Mouse (Mus musculus) heart, adult 2 months (tissue): Measurements from ENCODE around the gene Snrpc. TPM values are rescaled to one million over a fixed set of nuclear protein-coding genes. Genes with fewer than 3 reads are reported as not detected.
A peak's percentile ranks its signal among the peaks of the same experiment; 100 is the strongest.

Experiments
- DNase-seq, 2 experiments: peaks; one replicate each; pipeline ENCODE4 v3.0.0; 2021
- H3K27ac ChIP-seq: fragments of 200-600 bp; 2 replicates; pipeline ENCODE4 v1.8.1; 2022
- H3K27me3 ChIP-seq: fragments of 200-500 bp; 2 replicates; pipeline ENCODE4 v1.6.1; 2012; ENCODE audit warnings: mild to moderate bottlenecking, low read length, inconsistent platforms, mixed read lengths; ENCODE audit not compliant: control insufficient read depth, insufficient read depth
- H3K36me3 ChIP-seq: fragments of 200-500 bp; 2 replicates; pipeline ENCODE4 v1.6.1; 2012; ENCODE audit warnings: low read length, inconsistent platforms; ENCODE audit not compliant: control insufficient read depth, insufficient read depth
- H3K4me1 ChIP-seq: fragments of 200-500 bp; 2 replicates; pipeline ENCODE4 v1.6.1; 2011; ENCODE audit warnings: low read length; ENCODE audit not compliant: control insufficient read depth, insufficient read depth
- H3K4me3 ChIP-seq: fragments of 200-600 bp; 2 replicates; pipeline ENCODE4 v1.8.1; 2022
- H3K79me2 ChIP-seq: fragments of 200-500 bp; replicated peaks from 2 replicates; pipeline ENCODE4 v1.6.1; 2012; ENCODE audit warnings: mild to moderate bottlenecking, inconsistent platforms, low read length, moderate library complexity, mixed read lengths; ENCODE audit not compliant: control insufficient read depth, insufficient read depth
- H3K9ac ChIP-seq: fragments of 200-500 bp; 2 replicates; pipeline ENCODE4 v1.6.1; 2012; ENCODE audit warnings: low read depth, mild to moderate bottlenecking, control low read depth, inconsistent platforms, low read length, mixed read lengths
- CTCF ChIP-seq: fragments of 200-600 bp; IDR thresholded peaks from 2 replicates; pipeline ENCODE4 v1.8.1; 2022; ENCODE audit warnings: antibody characterized with exemption, mild to moderate bottlenecking, moderate library complexity
- EP300 ChIP-seq: fragments of 200-500 bp; IDR thresholded peaks from 2 replicates; pipeline ENCODE4 v1.6.1; 2011; ENCODE audit warnings: low read depth, low read length, control low read depth; ENCODE audit not compliant: insufficient read depth
- POLR2A ChIP-seq: fragments of 200-500 bp; IDR thresholded peaks from 2 replicates; pipeline ENCODE4 v1.6.1; 2011; ENCODE audit warnings: mild to moderate bottlenecking, low read depth, low read length, control low read depth; ENCODE audit not compliant: insufficient read depth
- WGBS: fragments of 180-500 bp; shearing (Covaris S2); methylation state at CpG from one replicate; pipeline ENCODE4 v1.1.7; 2018; 5-methylcytosine and 5-hydroxymethylcytosine counted together
- intact Hi-C: fragments of 180-260 bp; cut with DNase I; formaldehyde crosslinking; loops from one replicate; pipeline ENCODE4 v1.15.1; 2025
- polyA plus RNA-seq: library from polyadenylated mRNA; depleted of rRNA; stranded (reverse); fragments of >200 nt; gene quantifications from 2 replicates; pipeline ENCODE4 v1.2.3, GENCODE M21; 2012
- total RNA-seq, 2 experiments: library from RNA; stranded (reverse); gene quantifications; 2 replicates each; pipeline ENCODE4 v1.2.3; 2021

The Snrpc gene
- total and polyA plus RNA-seq, 3 experiments, result 44.5 to 55.2 (median 52.4) TPM

- Histone ChIP-seq H3K4me3 (no peak overlapping the region), H3K36me3 (no peaks in the 10 kb centered on the region), H3K9ac (no peak overlapping the region), H3K27me3 (no peaks in the 10 kb centered on the region), H3K79me2 (no peaks in the 10 kb centered on the region), H3K4me1 (no peaks in the 10 kb centered on the region), H3K27ac (no peak overlapping the region)
- no peak for TF ChIP-seq EP300
- TF ChIP-seq CTCF, result no peak
- no peak for TF ChIP-seq POLR2A
- intact Hi-C loops, result no loop called here
- WGBS, result 94% methylated on average over 1 of the region's 1 CpGs
- DNase-seq, result no peak
Measured at GRCm38 (mm10) chr17:27848351-27848750, 10.4 kb downstream of the Snrpc start.

GRCm38 (mm10) chr17:27851076-27851475 lies 13.1 kb downstream of the Snrpc start:
- Histone ChIP-seq H3K4me3 (no peak overlapping the region), H3K9ac (no peak overlapping the region), H3K27ac (peak overlapping the region; percentile 43), H3K27me3 (no peaks in the 10 kb centered on the region), H3K79me2 (no peaks in the 10 kb centered on the region), H3K4me1 (no peaks in the 10 kb centered on the region), H3K36me3 (no peaks in the 10 kb centered on the region)
- WGBS, result 18% methylated on average over 3 of the region's 3 CpGs
- intact Hi-C loops, result no loop called here
- peak in 1 of 2 experiments; percentile 24 for DNase-seq
- TF ChIP-seq EP300 (no peak), POLR2A (no peak), CTCF (no peak)

GRCm38 (mm10) chr17:27856265-27856797 lies 18.4 kb downstream of the Snrpc start, which contains the start of gene Uhrf1bp1:
TSS of gene Uhrf1bp1 (plus strand) at chr17:27856441.
- no peaks in the 10 kb centered on the region for H3K36me3 ChIP-seq
- H3K4me3 ChIP-seq, result peak within 1 kb of the TSS; percentile 96
- DNase-seq, result peak; percentile 82 to 87
- H3K9ac ChIP-seq, result peak within 1 kb of the TSS; percentile 84
- H3K79me2 ChIP-seq, result peaks cover 4% of the 10 kb centered on the region
- intact Hi-C loops, result loop anchor here (5.0 kb wide), 1 partner anchor 51 kb away; the partner anchor contains the start of genes Anks1 and Taf11
- TF ChIP-seq POLR2A, result peak; percentile 46; the same call in 1 of the 2 replicates
- no peak for TF ChIP-seq EP300
- peaks cover 6% of the 10 kb centered on the region for H3K4me1 ChIP-seq
- peak within 1 kb of the TSS; percentile 77 for H3K27ac ChIP-seq
- H3K27me3 ChIP-seq, result no peaks in the 10 kb centered on the region
- under 1% methylated on average over 53 of the region's 54 CpGs for WGBS

GRCm38 (mm10) chr17:27856798-27857648 lies 19.1 kb downstream of the Snrpc start:
- intact Hi-C loops, result loop anchor here (5.0 kb wide), 1 partner anchor 50 kb away; the partner anchor contains the start of genes Anks1 and Taf11
- Histone ChIP-seq H3K9ac (peak overlapping the region; percentile 84), H3K36me3 (no peaks in the 10 kb centered on the region), H3K27me3 (no peaks in the 10 kb centered on the region), H3K4me3 (peak overlapping the region; percentile 96), H3K79me2 (peaks cover 4% of the 10 kb centered on the region), H3K4me1 (peaks cover 6% of the 10 kb centered on the region), H3K27ac (peak overlapping the region; percentile 77)
- TF ChIP-seq CTCF (peak; percentile 24; the same call in 1 of the 2 replicates), EP300 (no peak), POLR2A (0 out of 2 replicates have a peak, but pooled peaks have one; percentile 11)
- WGBS, result under 1% methylated on average over 51 of the region's 52 CpGs
- peak; percentile 63 to 69 for DNase-seq

- peaks cover 6% of the 10 kb centered on the region for H3K4me1 ChIP-seq
- no peak for DNase-seq
- peak overlapping the region; percentile 96 for H3K4me3 ChIP-seq
- 36% methylated on average over 11 of the region's 11 CpGs for WGBS
- H3K27me3 ChIP-seq, result no peaks in the 10 kb centered on the region
- intact Hi-C loops, result loop anchor here (5.0 kb wide), 1 partner anchor 49 kb away; the partner anchor contains the start of genes Anks1 and Taf11
- H3K27ac ChIP-seq, result no peak overlapping the region
- no peaks in the 10 kb centered on the region for H3K36me3 ChIP-seq
- peaks cover 4% of the 10 kb centered on the region for H3K79me2 ChIP-seq
- TF ChIP-seq POLR2A, result no peak
- no peak for TF ChIP-seq EP300
- no peak for TF ChIP-seq CTCF
- H3K9ac ChIP-seq, result no peak overlapping the region
Measured at GRCm38 (mm10) chr17:27857649-27858475, 19.9 kb downstream of the Snrpc start.
